Mouse (Mus musculus) liver, postnatal 0 days (tissue): ENCODE data around the gene Txnip.

Experiments used
- CTCF ChIP-seq: sonication (generic); IDR thresholded peaks from 2 replicates; pipeline ENCODE4 v1.5.1; 2016; ENCODE audit warnings: antibody characterized with exemption, low read depth
- EP300 ChIP-seq: IDR thresholded peaks from 2 replicates; pipeline ENCODE4 v1.6.1; 2016; ENCODE audit warnings: antibody characterized with exemption, low read depth, mild to moderate bottlenecking

- TF ChIP-seq CTCF (peak; percentile 100), EP300 (no peak)
Measured at GRCm38 (mm10) chr3:96579885-96580454, 22.2 kb downstream of the Txnip start.
